Mouse (Mus musculus): ENCODE measurements around the gene Klrb1c.
A peak's percentile ranks its signal among the peaks of the same experiment; 100 is the strongest.
"Not testable (repeated sequence)": the region's sequence is repeated elsewhere in the genome, so short reads cannot be mapped to it uniquely, and the experiment has no call there.

The Klrb1c gene

GRCm38 (mm10) chr6:128789115-128789514, at the start of gene Klrb1c:
Gene Klrb1c, minus strand, starts transcription at chr6:128789215.
- DNase-seq: no peak

GRCm38 (mm10) chr6:128837454-128838341, 48.7 kb upstream of the Klrb1c start:
- DNase-seq: peak; percentile 33

DNA sequence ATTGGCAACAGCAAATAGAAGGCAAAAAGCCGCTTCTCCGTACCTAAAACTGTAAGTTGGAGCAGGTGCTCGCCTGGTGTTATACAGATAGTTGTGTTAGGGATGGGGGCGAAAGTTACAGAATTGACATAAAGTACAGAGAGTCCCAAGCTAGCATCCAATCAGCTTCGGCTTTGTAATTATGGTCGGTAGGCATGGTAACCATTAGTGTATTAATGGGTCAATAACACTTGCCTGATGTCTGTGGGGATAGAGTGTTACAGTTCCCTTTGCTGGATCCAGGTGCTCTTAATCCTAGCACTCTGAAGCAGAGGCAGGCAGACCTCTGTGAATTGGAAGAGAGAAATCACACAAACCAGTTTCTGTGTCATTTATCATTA, 47.9 kb upstream of the Klrb1c start:
- no peak for DNase-seq

DNA sequence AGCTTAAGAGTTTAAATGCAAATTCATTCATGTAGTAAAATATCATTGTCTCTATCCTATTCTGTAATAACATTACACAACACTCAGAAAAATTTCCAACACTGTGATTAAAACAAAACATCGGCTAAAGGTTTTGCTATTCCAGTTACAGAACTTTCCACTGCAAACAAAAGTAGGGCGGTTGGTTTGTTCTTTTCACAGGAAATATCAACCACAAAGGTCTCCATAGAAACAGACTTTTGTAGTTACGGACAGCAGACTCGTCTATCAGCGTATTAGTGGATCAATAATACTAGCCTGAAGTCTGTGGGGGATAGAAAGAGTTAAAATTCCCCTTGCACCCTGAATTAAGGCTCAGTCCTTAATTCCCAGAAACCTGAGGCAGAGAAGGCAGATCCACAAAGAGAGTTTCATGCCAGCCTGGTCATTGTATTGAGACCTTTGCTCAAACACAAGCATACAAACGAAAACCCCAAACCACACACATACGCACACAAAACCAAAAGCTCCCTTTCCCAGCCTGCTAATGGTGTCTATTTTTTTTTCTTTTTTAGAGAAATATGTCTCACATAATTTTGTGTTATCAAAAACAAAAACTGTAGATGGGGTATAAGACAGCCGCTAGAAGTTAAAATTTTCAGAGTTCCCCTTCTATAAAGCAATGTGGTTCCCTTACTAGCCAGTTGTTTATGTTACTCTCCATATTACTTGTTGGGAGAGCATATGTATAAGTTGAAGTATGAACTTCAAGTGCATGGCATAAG, 47.4 kb upstream of the Klrb1c start:
- DNase-seq: no peak

DNA sequence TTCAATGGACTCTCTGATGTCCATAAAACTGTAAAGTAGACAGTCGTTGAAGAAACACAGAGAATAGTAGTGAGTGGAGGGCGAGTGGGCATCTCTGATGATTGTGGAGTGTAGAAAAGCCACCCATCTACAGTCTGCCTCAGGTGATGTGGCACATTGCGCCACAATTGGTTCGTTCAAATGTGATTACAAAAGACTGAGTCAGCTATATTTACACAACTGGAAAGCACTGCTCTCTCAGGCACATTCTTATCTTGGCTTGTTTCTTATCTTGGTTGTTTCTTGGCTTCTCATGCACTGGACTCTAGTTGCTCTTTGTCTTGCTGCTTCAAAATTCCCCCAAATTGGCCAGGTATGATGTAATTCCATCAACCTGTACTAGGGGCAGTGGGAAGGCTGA, 46.6 kb upstream of the Klrb1c start:
- DNase-seq: no peak

GRCm38 (mm10) chr6:128833046-128833445, 44.0 kb upstream of the Klrb1c start:
- DNase-seq: no peak

- no peak for DNase-seq
Observed at GRCm38 (mm10) chr6:128829837-128830236, 40.8 kb upstream of the Klrb1c start.

- no peak for DNase-seq
Observed at GRCm38 (mm10) chr6:128826781-128827180, 37.8 kb upstream of the Klrb1c start.

GRCm38 (mm10) chr6:128826132-128826531, 37.1 kb upstream of the Klrb1c start, which contains the start of the genes Gm44511 and Klrb1b:
Gene Gm44511, minus strand, starts transcription at chr6:128826315.
Gene Klrb1b, minus strand, starts transcription at chr6:128826331.
- no peak for DNase-seq

DNA sequence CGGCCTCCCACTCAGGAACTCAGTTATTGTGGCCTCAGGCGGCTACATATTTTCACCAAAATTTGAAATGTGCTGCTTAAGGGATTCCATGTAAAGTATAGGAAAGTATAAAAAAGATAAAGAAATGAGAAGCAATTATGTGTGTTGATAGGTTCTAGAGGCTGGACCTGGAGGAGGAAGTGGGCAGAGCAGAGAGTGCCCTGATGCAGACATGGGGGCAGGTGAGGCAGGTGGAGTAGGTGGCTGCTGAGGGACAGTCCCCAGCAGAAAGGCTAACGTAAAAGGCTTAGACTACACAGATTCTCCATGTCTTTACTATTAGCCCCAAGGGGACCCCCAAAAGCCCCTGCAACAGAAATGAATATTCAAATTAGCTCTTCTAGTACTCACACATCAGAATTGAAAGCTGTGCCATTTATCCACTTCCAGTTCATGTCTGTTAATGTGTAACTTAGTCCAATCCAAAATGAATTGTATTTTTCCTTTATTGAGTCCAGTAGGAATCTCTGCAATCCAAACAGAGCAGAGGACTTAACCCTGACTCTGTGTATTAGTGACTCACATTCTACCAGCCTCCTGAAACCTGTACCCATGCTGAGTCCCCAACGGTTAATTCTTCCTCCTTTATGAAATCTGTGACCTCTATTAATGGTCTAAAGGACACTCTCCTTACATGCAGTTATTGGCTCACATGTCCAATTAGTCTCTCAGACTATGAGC, 29.2 kb upstream of the Klrb1c start:
- DNase-seq: no peak

DNA sequence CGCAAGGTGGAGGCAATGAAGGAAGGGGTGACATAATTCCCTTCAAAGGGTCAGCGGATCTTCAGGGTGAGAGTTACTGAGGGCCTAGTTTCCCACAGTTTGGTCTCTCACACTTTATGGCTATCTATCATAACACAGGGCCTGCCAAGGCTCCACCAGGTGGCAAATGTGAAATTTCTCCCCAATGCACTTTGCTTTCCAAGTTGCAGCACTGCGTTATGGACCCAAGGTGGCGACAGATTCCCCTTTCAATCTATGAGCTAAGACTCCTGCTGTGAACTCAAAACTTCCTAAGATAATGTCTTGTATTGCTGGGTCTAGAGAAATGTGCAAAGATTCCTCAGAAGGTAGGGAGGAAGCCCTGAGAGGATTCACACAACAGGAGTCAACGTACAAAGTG, 19.5 kb upstream of the Klrb1c start:
- DNase-seq: peak; percentile 80

- no peak for DNase-seq
Observed at GRCm38 (mm10) chr6:128807021-128807420, 18.0 kb upstream of the Klrb1c start.

- DNase-seq: peak; percentile 73
Observed at GRCm38 (mm10) chr6:128804823-128805640, 16.0 kb upstream of the Klrb1c start.

DNA sequence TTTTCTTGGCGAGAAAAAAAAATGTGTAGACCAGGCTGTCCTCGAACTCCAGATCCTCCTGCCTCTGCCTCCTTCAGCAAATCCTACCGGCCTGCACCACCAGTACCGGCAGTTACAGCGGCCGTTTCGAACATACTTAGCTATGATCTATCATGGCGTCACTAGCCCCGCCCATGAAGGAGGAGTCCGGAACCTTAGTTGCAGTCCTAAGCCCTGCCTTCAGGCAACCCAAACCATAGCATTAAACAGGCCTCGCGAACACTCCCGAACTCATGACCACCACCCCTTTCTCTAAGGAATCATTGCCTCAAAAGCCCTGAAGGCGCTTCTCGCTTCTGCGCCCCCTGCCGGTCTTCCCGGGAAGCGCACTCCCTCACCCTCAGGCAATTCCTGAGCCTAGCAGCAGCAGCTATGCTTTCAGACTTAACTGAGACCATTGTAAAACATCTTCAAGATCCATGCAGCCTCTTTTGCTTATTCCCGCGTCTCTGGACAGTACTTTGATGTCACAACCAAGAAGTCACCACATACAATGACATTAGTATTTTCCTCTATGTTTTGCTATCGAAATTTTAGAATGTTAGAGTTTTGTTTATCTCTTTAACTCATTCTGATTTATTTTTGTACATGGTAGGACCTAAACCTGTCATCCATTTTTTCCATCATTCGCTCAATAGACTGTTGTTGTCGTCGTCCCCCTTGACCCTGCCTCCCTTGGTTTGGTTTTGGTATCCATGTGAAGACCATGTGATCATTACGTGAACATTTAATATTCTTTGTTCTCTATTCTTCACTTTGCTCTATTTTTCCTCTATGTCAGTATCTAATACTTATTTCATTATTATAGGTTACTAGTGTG, 14.2 kb upstream of the Klrb1c start:
- peak; percentile 93 for DNase-seq

- DNase-seq: peak; percentile 40
Observed at GRCm38 (mm10) chr6:128802557-128802956, 13.5 kb upstream of the Klrb1c start.

DNA sequence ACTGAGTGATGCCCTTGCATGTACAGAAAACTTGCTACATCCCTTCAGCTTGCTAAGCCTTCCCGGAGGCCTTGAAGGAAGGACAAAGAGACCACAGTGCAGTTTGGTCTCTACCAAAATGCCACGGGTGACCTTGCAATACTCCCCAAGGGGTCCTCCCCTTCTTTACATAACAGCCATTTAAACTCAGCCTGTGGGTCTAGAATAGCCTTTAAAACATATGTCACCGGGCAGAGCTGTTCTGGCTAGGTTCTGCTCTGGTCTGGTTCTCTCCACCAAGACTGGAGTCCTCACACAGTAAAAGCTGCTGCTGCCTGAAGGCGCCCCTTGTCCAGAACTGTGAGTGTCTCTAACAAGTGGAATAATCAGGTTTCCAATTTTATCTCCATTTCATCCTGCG, 11.7 kb upstream of the Klrb1c start:
- not testable (repeated sequence) for DNase-seq

DNA sequence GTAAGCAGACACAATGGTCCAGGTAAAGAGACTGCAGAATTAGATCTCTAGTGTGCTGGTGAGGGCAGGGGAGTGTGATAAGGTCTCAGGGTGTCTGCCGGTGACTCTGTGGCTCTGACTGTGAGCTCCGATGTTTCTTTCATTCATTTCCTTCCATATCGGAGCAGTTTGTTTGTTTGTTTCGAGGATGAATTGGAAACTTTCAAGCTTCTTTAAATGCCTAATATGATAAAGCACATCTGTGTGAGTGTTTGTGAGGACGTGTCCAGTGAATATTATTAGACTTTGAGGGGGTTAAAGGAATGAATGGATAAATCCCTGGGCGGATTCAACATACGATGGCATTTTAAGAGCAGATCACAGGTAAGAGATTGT, 10.9 kb upstream of the Klrb1c start:
- no peak for DNase-seq

- peak; percentile 82 for DNase-seq
Observed at GRCm38 (mm10) chr6:128799144-128799895, 10.3 kb upstream of the Klrb1c start.

DNA sequence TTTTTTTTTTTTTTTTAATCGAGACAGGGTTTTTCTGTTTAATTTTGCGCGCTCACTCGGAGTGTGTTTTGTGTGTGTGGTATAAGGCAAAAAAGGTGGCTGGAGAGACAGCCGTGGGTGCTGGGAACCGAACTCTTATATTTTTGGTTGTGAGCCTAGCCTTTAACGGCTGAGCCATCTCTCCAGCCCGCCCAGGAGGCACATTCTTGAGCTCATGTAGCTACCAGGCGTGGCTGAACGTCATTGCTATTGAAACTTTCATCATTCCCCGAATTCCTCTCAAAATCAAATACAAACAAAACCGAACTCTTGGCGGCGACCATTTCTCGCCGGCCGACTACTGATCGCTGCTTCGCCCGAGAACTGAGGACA, 9.7 kb upstream of the Klrb1c start:
- peak; percentile 79 for DNase-seq

DNA sequence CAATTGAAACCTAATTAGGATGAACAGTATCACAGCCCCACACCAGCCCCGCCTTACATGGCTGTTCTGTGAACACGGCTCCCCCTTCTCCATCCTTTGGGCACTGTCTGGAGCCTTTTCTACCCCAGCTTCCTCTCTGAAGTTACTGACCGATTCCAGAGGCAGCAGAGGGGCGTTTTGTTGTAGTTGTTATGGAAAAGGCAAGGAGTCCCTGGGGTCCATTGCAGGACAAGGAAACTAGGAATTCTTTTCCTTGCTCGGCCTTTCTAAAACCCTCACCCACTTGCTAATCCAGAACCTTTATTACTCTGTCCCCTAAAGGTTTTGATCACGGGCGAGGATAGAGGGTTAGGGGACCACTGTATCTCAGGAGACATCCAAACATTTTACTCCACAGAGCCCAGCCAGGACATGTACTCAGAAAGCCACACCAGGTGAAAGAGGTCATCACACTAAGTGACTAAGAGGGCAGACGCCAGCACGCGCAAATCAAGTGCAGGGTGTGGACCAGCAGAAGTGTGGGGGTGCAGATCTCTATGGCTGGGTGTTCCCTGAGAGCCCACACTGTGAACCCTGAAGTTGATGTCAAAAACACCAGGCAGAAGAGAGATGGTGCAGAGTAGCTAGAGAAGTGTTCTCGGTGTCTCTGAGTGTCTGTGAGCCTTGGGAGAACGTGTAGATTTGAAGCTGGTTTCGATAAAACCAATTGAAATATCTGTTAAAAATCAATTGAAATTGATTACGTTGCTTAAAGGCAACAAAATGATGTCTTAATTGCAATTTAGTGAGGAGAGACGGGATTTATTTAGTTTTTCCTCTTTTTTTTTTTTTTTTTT, 9.1 kb upstream of the Klrb1c start:
- DNase-seq: no peak

Measured in thymus, postnatal 25 days (tissue).